Mouse (Mus musculus): Measurements from ENCODE around the gene Rhpn2. TPM values are rescaled to one million over a fixed set of nuclear protein-coding genes. Genes with fewer than 3 reads are reported as not detected.
"Not testable (repeated sequence)": the region's sequence is repeated elsewhere in the genome, so short reads cannot be mapped to it uniquely, and the experiment has no call there.

Rhpn2 gene
- 1 to 10 TPM; 6.2 to 7.6 (median 7.3) TPM for total RNA-seq (2022)

- DNase-seq (ENCODE audit: low spot score in 2 of 2) = peak; percentile 98 to 99
These were observed at the start of gene Rhpn2 for GRCm38 (mm10) chr7:35333692-35334526. TSS of gene Rhpn2 (plus strand) at chr7:35334170.

GRCm38 (mm10) chr7:35293464-35293863 is 40.5 kb upstream of the Rhpn2 start:
- no peak for DNase-seq (ENCODE audit: low spot score in 2 of 2)

- DNase-seq (ENCODE audit: low spot score in 2 of 2) = no peak
These were observed 38.3 kb upstream of the Rhpn2 start for GRCm38 (mm10) chr7:35295631-35296030.

- no peak for DNase-seq (ENCODE audit: low spot score in 2 of 2)
These were observed 36.1 kb upstream of the Rhpn2 start for GRCm38 (mm10) chr7:35297886-35298285.

- peak; percentile 26 to 31 for DNase-seq (ENCODE audit: low spot score in 2 of 2)
These were observed 34.3 kb upstream of the Rhpn2 start for GRCm38 (mm10) chr7:35299656-35300055.

GRCm38 (mm10) chr7:35300792-35301191 is 33.2 kb upstream of the Rhpn2 start:
- no peak for DNase-seq (ENCODE audit: low spot score in 2 of 2)

- DNase-seq (ENCODE audit: low spot score in 2 of 2) = no peak
These were observed 22.8 kb upstream of the Rhpn2 start for GRCm38 (mm10) chr7:35311214-35311613.

- DNase-seq (ENCODE audit: low spot score in 2 of 2) = no peak
These were observed 19.8 kb upstream of the Rhpn2 start for GRCm38 (mm10) chr7:35314156-35314555.

GRCm38 (mm10) chr7:35317729-35318609 is 16.0 kb upstream of the Rhpn2 start, which contains the start of gene Gpatch1:
TSS of gene Gpatch1 (minus strand) at chr7:35318440.
- DNase-seq (ENCODE audit: low spot score in 2 of 2) = peak; percentile 88 to 95

- DNase-seq (ENCODE audit: low spot score in 2 of 2) = not testable (repeated sequence)
These were observed 14.7 kb upstream of the Rhpn2 start for GRCm38 (mm10) chr7:35319221-35319620.

- no peak for DNase-seq (ENCODE audit: low spot score in 2 of 2)
These were observed 14.2 kb upstream of the Rhpn2 start for GRCm38 (mm10) chr7:35319755-35320154.

GRCm38 (mm10) chr7:35322161-35322560 is 11.8 kb upstream of the Rhpn2 start:
- DNase-seq (ENCODE audit: low spot score in 2 of 2) = no peak

GRCm38 (mm10) chr7:35322732-35323420 is 11.1 kb upstream of the Rhpn2 start:
- DNase-seq (ENCODE audit: low spot score in 2 of 2) = no peak

- no peak for DNase-seq (ENCODE audit: low spot score in 2 of 2)
These were observed 2.4 kb upstream of the Rhpn2 start for GRCm38 (mm10) chr7:35331590-35331989.

- no peak for DNase-seq (ENCODE audit: low spot score in 2 of 2)
These were observed 729 bp upstream of the Rhpn2 start for GRCm38 (mm10) chr7:35333231-35333651.

- no peak for DNase-seq (ENCODE audit: low spot score in 2 of 2)
These were observed 820 bp downstream of the Rhpn2 start for GRCm38 (mm10) chr7:35334527-35335452.

- DNase-seq (ENCODE audit: low spot score in 2 of 2) = no peak
These were observed 6.2 kb downstream of the Rhpn2 start for GRCm38 (mm10) chr7:35340196-35340595.

- no peak for DNase-seq (ENCODE audit: low spot score in 2 of 2)
These were observed 7.3 kb downstream of the Rhpn2 start for GRCm38 (mm10) chr7:35341282-35341681.

GRCm38 (mm10) chr7:35342498-35342897 is 8.5 kb downstream of the Rhpn2 start:
- DNase-seq (ENCODE audit: low spot score in 2 of 2) = no peak

- DNase-seq (ENCODE audit: low spot score in 2 of 2) = no peak
These were observed 10.9 kb downstream of the Rhpn2 start for GRCm38 (mm10) chr7:35344785-35345330.
